ENCODE assay signal across 10 mouse cellular contexts in the genomic region with DNA sequence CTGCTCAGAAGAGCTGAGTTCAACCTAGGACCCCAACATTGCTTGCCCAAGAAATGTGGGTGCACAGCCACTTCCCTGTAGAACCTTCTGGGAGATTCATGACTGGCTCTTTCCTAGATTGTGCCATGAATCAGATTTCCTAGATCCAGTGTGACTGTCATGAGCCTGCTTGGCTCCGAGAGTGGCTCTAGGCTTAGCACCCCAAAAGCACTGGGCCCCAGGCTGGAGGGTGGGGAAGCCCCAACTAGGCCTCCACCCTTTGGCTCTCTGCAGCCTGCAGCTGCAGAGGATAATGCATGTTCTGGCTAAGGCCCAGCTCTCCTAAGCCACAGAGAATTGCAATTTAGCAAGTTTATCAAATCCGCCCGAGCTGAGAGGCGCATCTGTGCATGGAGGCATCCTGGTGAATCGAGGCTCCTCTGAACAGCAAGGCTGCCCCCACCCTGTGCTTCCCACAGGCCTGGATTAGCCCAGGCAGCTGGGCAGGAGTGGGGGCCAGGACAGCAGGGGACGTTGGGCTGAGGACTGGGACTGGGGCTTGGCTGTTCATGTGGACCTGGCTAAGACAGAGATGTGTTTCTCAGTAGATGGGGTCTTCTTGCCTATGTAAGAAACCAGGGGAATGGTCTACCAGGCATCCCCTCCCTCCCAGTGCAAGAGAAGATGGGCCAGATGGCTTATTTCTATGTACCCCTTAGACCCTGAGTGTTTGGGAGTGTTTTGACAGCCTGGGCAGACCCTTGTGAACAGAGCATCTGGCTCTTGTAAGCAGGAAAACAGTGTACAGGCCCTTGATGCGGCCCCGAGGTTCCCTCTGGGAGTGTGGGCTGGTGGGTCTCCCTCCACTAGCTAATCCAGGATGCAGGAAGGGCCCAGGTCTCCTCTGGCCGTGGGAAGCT. TPM values are rescaled to one million over a fixed set of nuclear protein-coding genes. Genes with fewer than 3 reads are reported as not detected.
DNase-seq lines count a peak whose midpoint lies in the region; ATAC-seq lines count a peak whose summit lies in the region.
"Had no signal": no experiment of that assay in that cellular context is flagged by ENCODE, and none has a peak within 500 bp of the region (broad histone marks: within the 10 kb centered on the region; RNA-seq: fewer than 3 reads in every experiment).

No protein-coding gene starts in this region.

- H3K27me3 ChIP-seq in heart, embryonic 15.5 days = no peaks in the 10 kb centered on the region
- H3K27me3 ChIP-seq in embryonic facial prominence, embryonic 10.5 days (replicated peaks; ENCODE audit: low read depth, poor library complexity, severe bottlenecking) = no peaks in the 10 kb centered on the region
- no peaks in the 10 kb centered on the region for H3K27me3 ChIP-seq in hindbrain, embryonic 11.5 days (ENCODE audit: control insufficient read depth, insufficient read depth, low read length)
- H3K27me3 ChIP-seq in midbrain, embryonic 11.5 days (ENCODE audit: control insufficient read depth, insufficient read depth, low read length) = no peaks in the 10 kb centered on the region

- 53% methylated on average over 9 of the region's 9 CpGs for WGBS in heart, embryonic 15.5 days
- WGBS in embryonic facial prominence, embryonic 10.5 days = 65% methylated on average over 9 of the region's 9 CpGs
- 67% methylated on average over 9 of the region's 9 CpGs for WGBS in hindbrain, embryonic 11.5 days
- 58% methylated on average over 9 of the region's 9 CpGs for WGBS in midbrain, embryonic 11.5 days

- no peaks in the 10 kb centered on the region for H3K9me3 ChIP-seq in heart, embryonic 15.5 days (replicated peaks)
- H3K9me3 ChIP-seq in embryonic facial prominence, embryonic 10.5 days = no peaks in the 10 kb centered on the region
- H3K9me3 ChIP-seq in hindbrain, embryonic 11.5 days (ENCODE audit: control insufficient read depth, low read length) = no peaks in the 10 kb centered on the region
- no peaks in the 10 kb centered on the region for H3K9me3 ChIP-seq in midbrain, embryonic 11.5 days (ENCODE audit: control insufficient read depth, low read length)

- no peak for DNase-seq in heart, adult 8-10 months (ENCODE audit: low spot score)
- DNase-seq in embryonic facial prominence, embryonic 10.5 days (ENCODE audit: low spot score) = no peak
- DNase-seq in hindbrain, embryonic 11.5 days (ENCODE audit: low spot score) = no peak
- no peak for DNase-seq in midbrain, embryonic 11.5 days (ENCODE audit: low spot score, missing footprints)
- DNase-seq in layer of hippocampus, adult 9-10 months (ENCODE audit: low spot score) = no peak
- no peak for DNase-seq in urinary bladder, postnatal 10 days (ENCODE audit: low spot score)
- DNase-seq in cerebellum, adult 18-20 months = no peak
- DNase-seq: adrenal gland, adult 2 months; kidney, adult 2 months had no signal

- H3K4me1 ChIP-seq in heart, embryonic 15.5 days (replicated peaks) = peaks cover 34% of the 10 kb centered on the region
- peaks cover 70% of the 10 kb centered on the region for H3K4me1 ChIP-seq in embryonic facial prominence, embryonic 10.5 days
- H3K4me1 ChIP-seq in hindbrain, embryonic 11.5 days (replicated peaks; ENCODE audit: control insufficient read depth, insufficient read depth, low read length) = peaks cover 3% of the 10 kb centered on the region; the same call in 1 of the 2 replicates
- H3K4me1 ChIP-seq in midbrain, embryonic 11.5 days (ENCODE audit: control insufficient read depth, insufficient read depth, low read length) = peaks cover 3% of the 10 kb centered on the region; the same call in 1 of the 2 replicates

- no peaks in the 10 kb centered on the region for H3K36me3 ChIP-seq in heart, embryonic 15.5 days
- no peaks in the 10 kb centered on the region for H3K36me3 ChIP-seq in embryonic facial prominence, embryonic 10.5 days (replicated peaks)
- H3K36me3 ChIP-seq in hindbrain, embryonic 11.5 days (ENCODE audit: control insufficient read depth, insufficient read depth, low read length) = no peaks in the 10 kb centered on the region
- no peaks in the 10 kb centered on the region for H3K36me3 ChIP-seq in midbrain, embryonic 11.5 days (ENCODE audit: control insufficient read depth, insufficient read depth, low read length)

- no peak for ATAC-seq in heart, embryonic 15.5 days (replicated peaks; ENCODE audit: insufficient number of reproducible peaks, insufficient read depth, low FRiP score, low read depth)
- no peak for ATAC-seq in hindbrain, embryonic 11.5 days (ENCODE audit: low FRiP score)
- peak; percentile 36; the same call in 1 of the 2 replicates for ATAC-seq in midbrain, embryonic 11.5 days (ENCODE audit: low FRiP score)

- no peak overlapping the region for H3K9ac ChIP-seq in heart, embryonic 15.5 days
- no peak overlapping the region for H3K9ac ChIP-seq in hindbrain, embryonic 11.5 days (ENCODE audit: low read depth, low read length)
- 0 out of 2 replicates have a peak overlapping the region, but pooled peaks have one; percentile 31 for H3K9ac ChIP-seq in midbrain, embryonic 11.5 days (ENCODE audit: low read length)

- peak overlapping the region; percentile 63 for H3K27ac ChIP-seq in heart, embryonic 15.5 days
- H3K27ac ChIP-seq in embryonic facial prominence, embryonic 10.5 days (replicated peaks) = peak overlapping the region; percentile 83
- H3K27ac ChIP-seq in hindbrain, embryonic 11.5 days (ENCODE audit: low read depth, low read length) = peak overlapping the region; percentile 42; the same call in 1 of the 2 replicates
- H3K27ac ChIP-seq in midbrain, embryonic 11.5 days (ENCODE audit: low read depth, low read length) = peak overlapping the region; percentile 22; the same call in 1 of the 2 replicates

- no peak overlapping the region for H3K4me3 ChIP-seq in heart, embryonic 15.5 days
- H3K4me3 ChIP-seq in embryonic facial prominence, embryonic 10.5 days = no peak overlapping the region
- no peak overlapping the region for H3K4me3 ChIP-seq in hindbrain, embryonic 11.5 days (ENCODE audit: low read depth, low read length)
- no peak overlapping the region for H3K4me3 ChIP-seq in midbrain, embryonic 11.5 days (ENCODE audit: low read depth, low read length)

- no peak overlapping the region for H3K4me2 ChIP-seq in heart, embryonic 15.5 days
- H3K4me2 ChIP-seq in hindbrain, embryonic 11.5 days (replicated peaks; ENCODE audit: low read depth, low read length) = no peak overlapping the region
- no peak overlapping the region for H3K4me2 ChIP-seq in midbrain, embryonic 11.5 days

RNA-seq across cellular contexts. Expression of a gene that starts 41.2 kb away (rescaled TPM):
- polyA plus RNA-seq in heart, embryonic 15.5 days (2015; fragmentation: Nextera tagmentation; extraction: Ambion mirVana) = 131 and 212 TPM in 2 replicates
- under 1 TPM in 3 of 4 experiments, not detected in 1; 0.23 to 0.69 (median 0.47) TPM for total RNA-seq in heart, adult 8-10 months (2022)
- polyA plus RNA-seq in embryonic facial prominence, embryonic 10.5 days (2016; fragmentation: Nextera tagmentation; extraction: Ambion mirVana) = 287 and 291 TPM in 2 replicates
- 77.7 and 84.4 TPM in 2 replicates for polyA plus RNA-seq in hindbrain, embryonic 11.5 days (2014; fragmentation: Nextera tagmentation; extraction: Ambion mirVana)
- polyA plus RNA-seq in midbrain, embryonic 11.5 days (2014; fragmentation: Nextera tagmentation; extraction: Ambion mirVana) = 75.1 and 76.7 TPM in 2 replicates

Comparison
In these comparisons a context has a peak if more than half of its experiments do, and no peak if none do; other contexts are left out.
1. H3K27ac ChIP-seq: peak in every context shown above with its lines; median percentile 83 in embryonic facial prominence, embryonic 10.5 days; 63 in heart, embryonic 15.5 days; 42 in hindbrain, embryonic 11.5 days; 22 in midbrain, embryonic 11.5 days.